Mouse (Mus musculus) thymus, adult 2 months (tissue): Measurements from ENCODE around the gene Bdkrb1.

ENCODE experiments used
- CTCF ChIP-seq: fragments of 200-500 bp; IDR thresholded peaks from 2 replicates; pipeline ENCODE4 v1.5.1; 2012; ENCODE audit warnings: mild to moderate bottlenecking, control low read depth, low read length, moderate library complexity, borderline replicate concordance; ENCODE audit not compliant: control insufficient read depth, poor library complexity, insufficient read depth; ENCODE audit errors: extremely low read depth
- POLR2A ChIP-seq: fragments of 200-500 bp; IDR thresholded peaks from 2 replicates; pipeline ENCODE4 v1.6.1; 2012; ENCODE audit warnings: mild to moderate bottlenecking, low read length, control low read depth, moderate library complexity; ENCODE audit not compliant: control insufficient read depth, poor library complexity, insufficient read depth; ENCODE audit errors: extremely low read depth

DNA sequence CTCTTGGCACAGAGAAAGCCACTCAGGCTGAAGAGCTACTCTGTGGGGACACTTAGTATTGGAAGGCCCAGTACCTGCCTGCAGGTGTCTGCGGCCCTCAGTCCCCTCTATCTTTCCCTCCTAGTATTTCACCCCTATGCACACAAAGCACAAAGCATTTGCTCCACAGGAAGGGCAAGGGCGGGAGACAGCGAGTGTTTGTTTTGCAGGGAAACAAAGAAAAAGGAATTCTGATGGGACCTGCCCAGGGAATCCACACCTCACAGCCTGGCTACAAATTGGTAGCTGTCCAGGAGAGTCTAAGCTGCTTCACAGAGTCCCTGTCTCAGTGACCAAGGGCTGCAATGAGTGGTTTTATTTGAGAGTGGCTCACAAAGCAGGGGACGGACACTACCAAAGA, 9.4 kb upstream of the Bdkrb1 start:
- TF ChIP-seq POLR2A (no peak), CTCF (no peak)
